Mouse (Mus musculus): Measurements from ENCODE around the gene Ctnnd2. TPM values are rescaled to one million over a fixed set of nuclear protein-coding genes. Genes with fewer than 3 reads are reported as not detected.

Gene Ctnnd2
- total and polyA plus RNA-seq, 2 experiments from 2014 or later: not detected

GRCm38 (mm10) chr15:30371151-30371550 is 198.8 kb downstream of the Ctnnd2 start:
- no peak for ATAC-seq (ENCODE audit: insufficient read depth, low read depth)
- TF ChIP-seq EP300 (IDR thresholded peaks at IDR 0.05; ENCODE audit: low read depth) (no peak), CTCF (IDR thresholded peaks at IDR 0.05; ENCODE audit: low read depth) (no peak)
- no peaks in the 10 kb centered on the region for H3K27me3 ChIP-seq (ENCODE audit: control insufficient read depth, insufficient read depth, low read length)
- no peak overlapping the region for H3K9ac ChIP-seq (replicated peaks; ENCODE audit: low read depth, low read length)
- 67% methylated on average over 2 of the region's 2 CpGs for WGBS
- no peak overlapping the region for H3K4me3 ChIP-seq (ENCODE audit: low read depth, low read length)
- no peaks in the 10 kb centered on the region for H3K9me3 ChIP-seq (replicated peaks; ENCODE audit: control insufficient read depth, low read length)
- H3K4me2 ChIP-seq (ENCODE audit: low read depth, low read length): no peak overlapping the region
- DNase-seq (ENCODE audit: low spot score): no peak
- H3K4me1 ChIP-seq (ENCODE audit: control insufficient read depth, insufficient read depth): no peaks in the 10 kb centered on the region
- H3K27ac ChIP-seq (ENCODE audit: low read depth): no peak overlapping the region
- H3K36me3 ChIP-seq (replicated peaks; ENCODE audit: control insufficient read depth, insufficient read depth, low read length): no peaks in the 10 kb centered on the region

GRCm38 (mm10) chr15:30373654-30374215 is 201.3 kb downstream of the Ctnnd2 start:
- Histone ChIP-seq H3K4me1 (ENCODE audit: control insufficient read depth, insufficient read depth) (no peaks in the 10 kb centered on the region), H3K36me3 (replicated peaks; ENCODE audit: control insufficient read depth, insufficient read depth, low read length) (no peaks in the 10 kb centered on the region), H3K27me3 (ENCODE audit: control insufficient read depth, insufficient read depth, low read length) (no peaks in the 10 kb centered on the region), H3K4me2 (ENCODE audit: low read depth, low read length) (no peak overlapping the region), H3K9me3 (replicated peaks; ENCODE audit: control insufficient read depth, low read length) (no peaks in the 10 kb centered on the region), H3K27ac (ENCODE audit: low read depth) (no peak overlapping the region), H3K9ac (replicated peaks; ENCODE audit: low read depth, low read length) (no peak overlapping the region), H3K4me3 (ENCODE audit: low read depth, low read length) (no peak overlapping the region)
- no peak for TF ChIP-seq CTCF (IDR thresholded peaks at IDR 0.05; ENCODE audit: low read depth)
- no peak for TF ChIP-seq EP300 (IDR thresholded peaks at IDR 0.05; ENCODE audit: low read depth)
- DNase-seq (ENCODE audit: low spot score): no peak
- 80% methylated on average over 6 of the region's 6 CpGs for WGBS
- ATAC-seq (ENCODE audit: insufficient read depth, low read depth): no peak

GRCm38 (mm10) chr15:30374907-30375306 is 202.5 kb downstream of the Ctnnd2 start:
- H3K4me3 ChIP-seq (ENCODE audit: low read depth, low read length): no peak overlapping the region
- no peaks in the 10 kb centered on the region for H3K27me3 ChIP-seq (ENCODE audit: control insufficient read depth, insufficient read depth, low read length)
- DNase-seq (ENCODE audit: low spot score): no peak
- no peaks in the 10 kb centered on the region for H3K9me3 ChIP-seq (replicated peaks; ENCODE audit: control insufficient read depth, low read length)
- WGBS: 84% methylated on average over 5 of the region's 5 CpGs
- TF ChIP-seq CTCF (IDR thresholded peaks at IDR 0.05; ENCODE audit: low read depth) (no peak), EP300 (IDR thresholded peaks at IDR 0.05; ENCODE audit: low read depth) (no peak)
- no peak for ATAC-seq (ENCODE audit: insufficient read depth, low read depth)
- no peaks in the 10 kb centered on the region for H3K4me1 ChIP-seq (ENCODE audit: control insufficient read depth, insufficient read depth)
- H3K27ac ChIP-seq (ENCODE audit: low read depth): no peak overlapping the region
- no peak overlapping the region for H3K4me2 ChIP-seq (ENCODE audit: low read depth, low read length)
- no peak overlapping the region for H3K9ac ChIP-seq (replicated peaks; ENCODE audit: low read depth, low read length)
- no peaks in the 10 kb centered on the region for H3K36me3 ChIP-seq (replicated peaks; ENCODE audit: control insufficient read depth, insufficient read depth, low read length)

GRCm38 (mm10) chr15:30383075-30383842 is 210.9 kb downstream of the Ctnnd2 start:
- Histone ChIP-seq H3K9ac (replicated peaks; ENCODE audit: low read depth, low read length) (no peak overlapping the region), H3K27me3 (ENCODE audit: control insufficient read depth, insufficient read depth, low read length) (no peaks in the 10 kb centered on the region), H3K4me1 (ENCODE audit: control insufficient read depth, insufficient read depth) (no peaks in the 10 kb centered on the region), H3K36me3 (replicated peaks; ENCODE audit: control insufficient read depth, insufficient read depth, low read length) (no peaks in the 10 kb centered on the region), H3K27ac (ENCODE audit: low read depth) (no peak overlapping the region), H3K4me3 (ENCODE audit: low read depth, low read length) (no peak overlapping the region), H3K9me3 (replicated peaks; ENCODE audit: control insufficient read depth, low read length) (no peaks in the 10 kb centered on the region), H3K4me2 (ENCODE audit: low read depth, low read length) (no peak overlapping the region)
- DNase-seq (ENCODE audit: low spot score) (no peak), ATAC-seq (ENCODE audit: insufficient read depth, low read depth) (no peak)
- 26% methylated on average over 9 of the region's 9 CpGs for WGBS
- no peak for TF ChIP-seq EP300 (IDR thresholded peaks at IDR 0.05; ENCODE audit: low read depth)
- TF ChIP-seq CTCF (IDR thresholded peaks at IDR 0.05; ENCODE audit: low read depth): no peak

GRCm38 (mm10) chr15:30384386-30384785 is 212.0 kb downstream of the Ctnnd2 start:
- no peak overlapping the region for H3K4me2 ChIP-seq (ENCODE audit: low read depth, low read length)
- no peaks in the 10 kb centered on the region for H3K27me3 ChIP-seq (ENCODE audit: control insufficient read depth, insufficient read depth, low read length)
- H3K4me3 ChIP-seq (ENCODE audit: low read depth, low read length): no peak overlapping the region
- WGBS: 85% methylated on average over 5 of the region's 5 CpGs
- H3K9ac ChIP-seq (replicated peaks; ENCODE audit: low read depth, low read length): no peak overlapping the region
- no peak for TF ChIP-seq CTCF (IDR thresholded peaks at IDR 0.05; ENCODE audit: low read depth)
- TF ChIP-seq EP300 (IDR thresholded peaks at IDR 0.05; ENCODE audit: low read depth): no peak
- H3K9me3 ChIP-seq (replicated peaks; ENCODE audit: control insufficient read depth, low read length): no peaks in the 10 kb centered on the region
- ATAC-seq (ENCODE audit: insufficient read depth, low read depth): no peak
- no peak overlapping the region for H3K27ac ChIP-seq (ENCODE audit: low read depth)
- H3K4me1 ChIP-seq (ENCODE audit: control insufficient read depth, insufficient read depth): no peaks in the 10 kb centered on the region
- DNase-seq (ENCODE audit: low spot score): no peak
- no peaks in the 10 kb centered on the region for H3K36me3 ChIP-seq (replicated peaks; ENCODE audit: control insufficient read depth, insufficient read depth, low read length)

Data from heart, postnatal 0 days (tissue).